Mouse (Mus musculus): Measurements from ENCODE around the gene Mfn1. TPM values are rescaled to one million over a fixed set of nuclear protein-coding genes. Genes with fewer than 3 reads are reported as not detected.

The Mfn1 gene
- polyA plus RNA-seq, 1 experiment from 2014 or later: 45.0 TPM

- H3K4me2 ChIP-seq: peak within 1 kb of the TSS; percentile 59
- peak; percentile 93 for ATAC-seq (ENCODE audit: low FRiP score, low read depth)
- WGBS: under 1% methylated on average over 64 of the region's 83 CpGs
Measured at GRCm38 (mm10) chr3:32616331-32617052, 87.2 kb downstream of the Mfn1 start, which contains the start of gene Gnb4. Gnb4 (minus strand) TSS chr3:32616585.

GRCm38 (mm10) chr3:32617053-32617642 is 87.9 kb downstream of the Mfn1 start:
- Histone ChIP-seq H3K9me3 (no peaks in the 10 kb centered on the region), H3K4me1 (replicated peaks) (peaks cover 26% of the 10 kb centered on the region), H3K27me3 (no peaks in the 10 kb centered on the region), H3K4me3 (peak overlapping the region; percentile 74), H3K36me3 (no peaks in the 10 kb centered on the region), H3K9ac (peak overlapping the region; percentile 64), H3K4me2 (peak overlapping the region; percentile 59), H3K27ac (replicated peaks) (peak overlapping the region; percentile 85)
- peak; percentile 24 for ATAC-seq (ENCODE audit: low FRiP score, low read depth)
- WGBS: 17% methylated on average over 16 of the region's 16 CpGs

More at GRCm38 (mm10) chr3:32616331-32617052, 87.2 kb downstream of the Mfn1 start, which contains the start of gene Gnb4:
- peak within 1 kb of the TSS; percentile 64 for H3K9ac ChIP-seq
- no peaks in the 10 kb centered on the region for H3K27me3 ChIP-seq
- H3K4me1 ChIP-seq (replicated peaks): peaks cover 26% of the 10 kb centered on the region
- H3K27ac ChIP-seq (replicated peaks): peak within 1 kb of the TSS; percentile 85
- no peaks in the 10 kb centered on the region for H3K9me3 ChIP-seq
- H3K36me3 ChIP-seq: no peaks in the 10 kb centered on the region
- H3K4me3 ChIP-seq: peak within 1 kb of the TSS; percentile 74

- H3K9ac ChIP-seq: no peak overlapping the region
- 100% methylated on average over 1 of the region's 1 CpGs for WGBS
- H3K4me1 ChIP-seq (replicated peaks): peaks cover 8% of the 10 kb centered on the region; the same call in 1 of the 2 replicates
- H3K27me3 ChIP-seq: no peaks in the 10 kb centered on the region
- ATAC-seq (ENCODE audit: low FRiP score, low read depth): no peak
- no peak overlapping the region for H3K4me2 ChIP-seq
- no peak overlapping the region for H3K27ac ChIP-seq (replicated peaks)
- no peaks in the 10 kb centered on the region for H3K9me3 ChIP-seq
- H3K4me3 ChIP-seq: no peak overlapping the region
- no peaks in the 10 kb centered on the region for H3K36me3 ChIP-seq
Measured at GRCm38 (mm10) chr3:32621658-32622057, 92.4 kb downstream of the Mfn1 start.

GRCm38 (mm10) chr3:32622106-32622505 is 92.8 kb downstream of the Mfn1 start:
- Histone ChIP-seq H3K9ac (no peak overlapping the region), H3K4me3 (no peak overlapping the region), H3K4me2 (no peak overlapping the region), H3K27me3 (no peaks in the 10 kb centered on the region), H3K4me1 (replicated peaks) (peaks cover 3% of the 10 kb centered on the region; the same call in 1 of the 2 replicates), H3K9me3 (no peaks in the 10 kb centered on the region), H3K27ac (replicated peaks) (no peak overlapping the region), H3K36me3 (no peaks in the 10 kb centered on the region)
- no peak for ATAC-seq (ENCODE audit: low FRiP score, low read depth)
- WGBS: 91% methylated on average over 3 of the region's 3 CpGs

GRCm38 (mm10) chr3:32628141-32628540 is 98.9 kb downstream of the Mfn1 start:
- Histone ChIP-seq H3K27ac (replicated peaks) (no peak overlapping the region), H3K4me3 (no peak overlapping the region), H3K27me3 (no peaks in the 10 kb centered on the region), H3K9me3 (no peaks in the 10 kb centered on the region), H3K4me2 (no peak overlapping the region), H3K36me3 (no peaks in the 10 kb centered on the region), H3K4me1 (replicated peaks) (no peaks in the 10 kb centered on the region), H3K9ac (no peak overlapping the region)
- no peak for ATAC-seq (ENCODE audit: low FRiP score, low read depth)
- 83% methylated on average over 7 of the region's 7 CpGs for WGBS

Other genes with a start within 250 kb of the Mfn1 start
- 7.9 and 8.2 TPM in 2 replicates for gene Zmat3, start 163.5 kb upstream of the Mfn1 start, polyA plus RNA-seq (2015; fragmentation: Nextera tagmentation; extraction: Ambion mirVana)
- gene Pik3ca, start 131.8 kb upstream of the Mfn1 start, polyA plus RNA-seq (2015; fragmentation: Nextera tagmentation; extraction: Ambion mirVana): 10.8 and 12.8 TPM in 2 replicates
- 0.21 TPM in 1 of 2 replicates, not detected in the other for gene Kcnmb3, start 37.2 kb upstream of the Mfn1 start, polyA plus RNA-seq (2015; fragmentation: Nextera tagmentation; extraction: Ambion mirVana)
- 36.9 and 40.0 TPM in 2 replicates for gene Zfp639, start 19.2 kb upstream of the Mfn1 start, polyA plus RNA-seq (2015; fragmentation: Nextera tagmentation; extraction: Ambion mirVana)
- 95.1 and 96.3 TPM in 2 replicates for gene Gnb4, start 87.1 kb downstream of the Mfn1 start, polyA plus RNA-seq (2015; fragmentation: Nextera tagmentation; extraction: Ambion mirVana)
- gene Actl6a, start 176.8 kb downstream of the Mfn1 start, polyA plus RNA-seq (2015; fragmentation: Nextera tagmentation; extraction: Ambion mirVana): 63.2 and 68.9 TPM in 2 replicates
- gene Ndufb5, start 207.5 kb downstream of the Mfn1 start, polyA plus RNA-seq (2015; fragmentation: Nextera tagmentation; extraction: Ambion mirVana): 311 and 334 TPM in 2 replicates
- 30.2 and 33.4 TPM in 2 replicates for gene Mrpl47, start 208.1 kb downstream of the Mfn1 start, polyA plus RNA-seq (2015; fragmentation: Nextera tagmentation; extraction: Ambion mirVana)

Measured in hindbrain, embryonic 15.5 days (tissue).